Mouse (Mus musculus) midbrain, embryonic 15.5 days (tissue): Measurements from ENCODE around the gene Gstt4. TPM values are rescaled to one million over a fixed set of nuclear protein-coding genes. Genes with fewer than 3 reads are reported as not detected.
"Not testable (repeated sequence)": the region's sequence is repeated elsewhere in the genome, so short reads cannot be mapped to it uniquely, and the experiment has no call there.

Experiments used
- ATAC-seq: fragments of 200-750 bp; cut with Nextera tagmentation; replicated peaks from 2 replicates; pipeline ENCODE4 v1.8.0; 2017; ENCODE audit warnings: moderate TSS enrichment
- H3K27ac ChIP-seq: fragments of 300-500 bp; sonication (generic); 2 replicates; pipeline ENCODE4 v1.5.1; 2015; ENCODE audit warnings: mild to moderate bottlenecking, inconsistent platforms
- H3K27me3 ChIP-seq: fragments of 300-500 bp; sonication (generic); replicated peaks from 2 replicates; pipeline ENCODE4 v1.6.1; 2015; ENCODE audit warnings: inconsistent platforms
- H3K36me3 ChIP-seq: fragments of 300-500 bp; sonication (generic); replicated peaks from 2 replicates; pipeline ENCODE4 v1.6.1; 2015; ENCODE audit warnings: inconsistent platforms
- H3K4me1 ChIP-seq: fragments of 300-500 bp; sonication (generic); 2 replicates; pipeline ENCODE4 v1.6.1; 2015; ENCODE audit warnings: inconsistent platforms
- H3K4me2 ChIP-seq: fragments of 300-500 bp; sonication (generic); 2 replicates; pipeline ENCODE4 v1.6.1; 2015; ENCODE audit warnings: inconsistent platforms, mild to moderate bottlenecking, moderate library complexity
- H3K4me3 ChIP-seq: fragments of 300-500 bp; sonication (generic); 2 replicates; pipeline ENCODE4 v1.5.1; 2015; ENCODE audit warnings: mild to moderate bottlenecking, inconsistent platforms
- H3K9ac ChIP-seq: fragments of 300-500 bp; sonication (generic); 2 replicates; pipeline ENCODE4 v1.6.1; 2015; ENCODE audit warnings: mild to moderate bottlenecking, inconsistent platforms
- H3K9me3 ChIP-seq: fragments of 300-500 bp; sonication (generic); 2 replicates; pipeline ENCODE4 v1.6.1; 2016; ENCODE audit warnings: inconsistent platforms
- WGBS: fragments of 180-500 bp; shearing (Covaris S2); methylation state at CpG from one replicate; pipeline ENCODE4 v1.1.7; 2015; ENCODE audit warnings: mixed read lengths; 5-methylcytosine and 5-hydroxymethylcytosine counted together
- polyA plus RNA-seq: library from polyadenylated mRNA; unstranded; fragments of >200 nt; fragmentation: Nextera tagmentation; extraction: Ambion mirVana; gene quantifications from 2 replicates; pipeline ENCODE4 v1.2.1, GENCODE M21; 2015

The Gstt4 gene
- polyA plus RNA-seq: not detected in 2 replicates

DNA sequence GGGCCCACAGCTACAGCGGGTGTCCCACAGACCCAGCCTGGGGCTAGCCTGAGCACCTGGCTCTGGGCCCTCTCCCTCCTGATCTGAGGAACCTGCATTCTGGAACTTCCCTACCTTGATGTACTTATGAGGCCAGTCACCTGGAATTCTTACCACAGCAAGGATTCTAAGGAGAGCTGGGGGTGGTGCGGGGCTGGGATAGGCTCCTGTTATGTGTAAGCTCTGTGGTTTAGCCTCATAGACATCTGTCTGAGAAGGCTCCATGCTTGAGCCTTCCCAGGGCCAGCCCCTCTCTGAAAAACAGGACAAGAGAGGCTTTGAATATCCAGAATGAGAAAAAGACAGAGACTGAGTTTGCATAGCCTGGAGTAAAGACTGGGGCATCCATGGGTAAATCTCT, at the start of gene Gstt4:
TSS of gene Gstt4 (minus strand) at position 101 of the 400 bp plus-strand sequence.
- no peak within 1 kb of the TSS for H3K4me2 ChIP-seq
- no peak within 1 kb of the TSS for H3K4me3 ChIP-seq
- H3K4me1 ChIP-seq: no peaks in the 10 kb centered on the region
- no peak within 1 kb of the TSS for H3K27ac ChIP-seq
- no peak within 1 kb of the TSS for H3K9ac ChIP-seq
- WGBS: 97% methylated on average over 2 of the region's 2 CpGs
- ATAC-seq: no peak
- no peaks in the 10 kb centered on the region for H3K9me3 ChIP-seq
- no peaks in the 10 kb centered on the region for H3K36me3 ChIP-seq
- no peaks in the 10 kb centered on the region for H3K27me3 ChIP-seq

- Histone ChIP-seq H3K36me3 (no peaks in the 10 kb centered on the region), H3K4me2 (no peak overlapping the region), H3K9ac (no peak overlapping the region), H3K9me3 (no peaks in the 10 kb centered on the region), H3K27me3 (no peaks in the 10 kb centered on the region), H3K4me3 (no peak overlapping the region), H3K27ac (no peak overlapping the region), H3K4me1 (peaks cover 31% of the 10 kb centered on the region)
- no peak for ATAC-seq
- WGBS: 42% methylated on average over 5 of the region's 5 CpGs
Measured at GRCm38 (mm10) chr10:75861587-75861986, 39.2 kb upstream of the Gstt4 start.

DNA sequence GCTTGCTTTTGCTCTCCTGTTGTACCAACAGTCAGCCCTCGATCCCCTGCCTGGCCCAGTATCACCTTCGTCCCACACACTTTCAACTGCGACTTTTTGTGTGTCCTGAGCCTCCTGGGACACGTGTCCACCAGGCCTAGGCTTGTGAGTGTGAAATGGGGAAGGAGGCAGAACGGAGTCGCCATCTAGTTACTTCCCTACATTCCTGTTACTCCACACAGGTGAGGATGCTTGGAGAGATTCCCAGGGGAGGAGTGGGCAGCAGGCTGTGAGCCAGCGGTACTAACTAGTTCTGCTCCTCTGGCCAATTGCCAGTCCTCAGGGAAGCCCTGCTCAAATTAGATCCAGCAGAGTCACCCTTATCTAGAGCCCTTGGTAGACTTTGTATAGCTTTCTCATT, 38.4 kb upstream of the Gstt4 start:
- WGBS: 20% methylated on average over 7 of the region's 7 CpGs
- peak overlapping the region; percentile 97 for H3K27ac ChIP-seq
- H3K4me3 ChIP-seq: peak overlapping the region; percentile 89
- H3K4me2 ChIP-seq: peak overlapping the region; percentile 60
- H3K27me3 ChIP-seq: no peaks in the 10 kb centered on the region
- H3K4me1 ChIP-seq: peaks cover 31% of the 10 kb centered on the region
- no peak for ATAC-seq
- no peak overlapping the region for H3K9ac ChIP-seq
- no peaks in the 10 kb centered on the region for H3K9me3 ChIP-seq
- H3K36me3 ChIP-seq: no peaks in the 10 kb centered on the region

- ATAC-seq: peak; percentile 96
- H3K27ac ChIP-seq: peak within 1 kb of the TSS; percentile 97
- under 1% methylated on average over 46 of the region's 46 CpGs for WGBS
- not testable (repeated sequence) for H3K9me3 ChIP-seq, H3K27me3 ChIP-seq, H3K36me3 ChIP-seq
- H3K4me3 ChIP-seq: peak within 1 kb of the TSS; percentile 89
- H3K4me2 ChIP-seq: peak within 1 kb of the TSS; percentile 60
- peak within 1 kb of the TSS; percentile 84 for H3K9ac ChIP-seq
- H3K4me1 ChIP-seq: peaks cover 31% of the 10 kb centered on the region
Measured at GRCm38 (mm10) chr10:75859786-75860470, 37.6 kb upstream of the Gstt4 start, which contains the start of gene Mif. Gene Mif (minus strand): TSS chr10:75860240.

DNA sequence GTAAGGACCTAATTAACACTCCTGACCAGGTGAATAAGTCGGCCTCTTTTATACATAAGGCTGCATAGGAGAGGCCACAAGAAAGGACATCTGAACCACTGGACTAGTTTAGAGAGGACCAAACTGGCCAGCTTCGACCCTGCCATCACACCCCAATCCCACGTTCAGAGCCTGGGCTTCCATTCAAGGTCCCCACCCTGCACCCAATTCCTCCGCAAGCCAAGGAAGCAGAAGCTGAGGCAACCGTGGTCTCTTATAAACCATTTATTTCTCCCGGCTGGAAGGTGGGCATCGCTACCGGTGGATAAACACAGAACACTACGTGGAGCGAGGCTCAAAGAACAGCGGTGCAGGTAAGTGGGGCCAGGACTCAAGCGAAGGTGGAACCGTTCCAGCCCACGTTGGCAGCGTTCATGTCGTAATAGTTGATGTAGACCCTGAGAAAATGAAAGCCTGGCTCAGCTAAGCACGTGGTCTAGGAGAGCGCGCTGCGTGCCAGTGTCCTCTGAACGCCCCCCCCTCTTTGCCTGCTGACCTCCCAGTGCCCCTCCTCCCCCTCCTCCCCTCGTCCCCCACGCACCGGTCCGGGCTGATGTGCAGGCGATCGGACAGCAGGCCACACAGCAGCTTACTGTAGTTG, 36.9 kb upstream of the Gstt4 start:
- H3K27ac ChIP-seq: peak overlapping the region; percentile 97
- no peaks in the 10 kb centered on the region for H3K36me3 ChIP-seq
- H3K4me3 ChIP-seq: peak overlapping the region; percentile 89
- peak overlapping the region; percentile 84 for H3K9ac ChIP-seq
- WGBS: 2% methylated on average over 27 of the region's 27 CpGs
- peak; percentile 86 for ATAC-seq
- no peaks in the 10 kb centered on the region for H3K27me3 ChIP-seq
- H3K4me1 ChIP-seq: peaks cover 31% of the 10 kb centered on the region
- no peaks in the 10 kb centered on the region for H3K9me3 ChIP-seq
- peak overlapping the region; percentile 60 for H3K4me2 ChIP-seq

DNA sequence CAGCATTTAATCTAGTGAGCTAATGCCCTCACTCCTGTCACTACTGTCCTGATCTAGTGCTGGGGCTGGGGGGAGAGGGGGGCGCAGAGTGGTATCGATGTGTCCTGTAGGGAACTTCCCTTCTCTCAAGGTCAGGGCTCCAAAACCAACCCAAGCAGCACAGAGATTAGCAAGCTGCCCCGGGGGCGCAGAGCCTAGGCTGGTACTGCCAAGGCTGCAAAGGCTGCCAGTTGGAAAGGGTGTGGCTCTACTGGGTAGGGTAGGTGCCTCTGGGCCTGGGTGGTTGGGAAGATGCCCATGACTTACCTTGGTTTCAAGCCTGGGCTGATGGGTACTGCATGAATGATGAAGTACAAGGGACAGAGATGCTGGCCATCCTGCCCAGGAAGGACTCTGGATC, 35.3 kb upstream of the Gstt4 start:
- Histone ChIP-seq H3K27me3 (no peaks in the 10 kb centered on the region), H3K27ac (no peak overlapping the region), H3K4me1 (peaks cover 31% of the 10 kb centered on the region), H3K4me2 (no peak overlapping the region), H3K9me3 (no peaks in the 10 kb centered on the region), H3K9ac (no peak overlapping the region), H3K4me3 (no peak overlapping the region), H3K36me3 (no peaks in the 10 kb centered on the region)
- no peak for ATAC-seq
- WGBS: 97% methylated on average over 4 of the region's 4 CpGs

DNA sequence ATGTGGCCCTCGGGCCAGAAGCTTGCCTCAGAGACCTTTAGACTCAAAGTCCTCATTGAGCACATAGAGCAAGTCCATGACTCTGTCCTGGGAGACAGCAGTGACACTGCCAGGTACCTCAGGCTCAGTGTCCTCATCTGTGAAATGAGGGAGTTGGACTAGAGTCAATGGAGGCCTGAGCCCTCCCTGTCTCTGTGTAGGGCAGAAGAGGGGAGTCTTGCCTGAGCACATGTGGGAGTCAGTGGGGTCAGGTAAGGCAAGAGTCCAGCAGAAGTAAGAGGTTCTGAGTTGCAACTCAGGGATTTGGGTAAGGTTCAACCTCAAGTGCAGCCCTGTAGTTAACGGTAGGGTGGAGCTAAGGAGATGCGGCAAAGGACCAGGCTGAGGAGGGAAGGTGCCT, 34.6 kb upstream of the Gstt4 start:
- WGBS: 88% methylated on average over 3 of the region's 3 CpGs
- H3K4me2 ChIP-seq: no peak overlapping the region
- no peak overlapping the region for H3K9ac ChIP-seq
- peaks cover 31% of the 10 kb centered on the region for H3K4me1 ChIP-seq
- no peaks in the 10 kb centered on the region for H3K36me3 ChIP-seq
- H3K9me3 ChIP-seq: no peaks in the 10 kb centered on the region
- ATAC-seq: no peak
- no peak overlapping the region for H3K27ac ChIP-seq
- no peak overlapping the region for H3K4me3 ChIP-seq
- no peaks in the 10 kb centered on the region for H3K27me3 ChIP-seq

DNA sequence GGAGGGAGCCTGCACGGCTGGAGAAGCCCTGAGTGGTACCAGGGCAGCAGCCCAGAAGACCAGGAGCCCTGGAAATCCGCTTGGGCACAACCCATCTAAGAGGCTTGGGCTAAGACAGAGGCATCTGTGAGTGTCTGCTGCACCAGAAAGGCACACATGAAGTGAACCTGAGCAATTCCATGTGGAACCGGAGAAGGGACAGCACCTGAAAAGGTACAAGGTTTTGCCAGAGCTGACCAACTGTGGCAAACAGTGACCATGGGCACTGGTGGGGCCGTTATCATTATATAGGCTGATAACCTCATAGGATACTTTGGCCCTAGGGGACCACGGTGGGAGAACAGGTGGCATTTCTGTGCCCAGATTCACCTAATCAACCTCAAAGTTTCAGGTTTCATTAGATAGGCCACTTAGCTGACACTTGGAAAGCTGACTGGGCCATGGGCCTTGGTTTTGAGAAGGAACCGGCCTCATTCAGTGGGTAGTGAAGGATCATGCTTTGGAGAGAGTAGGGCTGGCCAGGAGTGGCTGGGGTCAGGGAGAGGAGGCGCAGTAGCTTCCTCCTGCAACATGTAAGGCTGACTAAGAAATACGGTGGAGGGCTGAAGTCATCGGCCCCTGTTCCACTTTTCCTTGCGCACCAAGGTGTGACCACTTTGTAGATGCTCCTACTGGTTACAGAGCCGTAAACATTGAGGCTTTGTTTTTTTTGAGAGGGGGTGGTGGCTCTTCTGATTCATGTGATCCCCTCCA, 34.0 kb upstream of the Gstt4 start:
- Histone ChIP-seq H3K36me3 (no peaks in the 10 kb centered on the region), H3K4me1 (peaks cover 30% of the 10 kb centered on the region), H3K4me3 (no peak overlapping the region), H3K27ac (no peak overlapping the region), H3K4me2 (no peak overlapping the region), H3K9ac (no peak overlapping the region), H3K27me3 (no peaks in the 10 kb centered on the region), H3K9me3 (no peaks in the 10 kb centered on the region)
- ATAC-seq: no peak
- WGBS: 86% methylated on average over 11 of the region's 11 CpGs

DNA sequence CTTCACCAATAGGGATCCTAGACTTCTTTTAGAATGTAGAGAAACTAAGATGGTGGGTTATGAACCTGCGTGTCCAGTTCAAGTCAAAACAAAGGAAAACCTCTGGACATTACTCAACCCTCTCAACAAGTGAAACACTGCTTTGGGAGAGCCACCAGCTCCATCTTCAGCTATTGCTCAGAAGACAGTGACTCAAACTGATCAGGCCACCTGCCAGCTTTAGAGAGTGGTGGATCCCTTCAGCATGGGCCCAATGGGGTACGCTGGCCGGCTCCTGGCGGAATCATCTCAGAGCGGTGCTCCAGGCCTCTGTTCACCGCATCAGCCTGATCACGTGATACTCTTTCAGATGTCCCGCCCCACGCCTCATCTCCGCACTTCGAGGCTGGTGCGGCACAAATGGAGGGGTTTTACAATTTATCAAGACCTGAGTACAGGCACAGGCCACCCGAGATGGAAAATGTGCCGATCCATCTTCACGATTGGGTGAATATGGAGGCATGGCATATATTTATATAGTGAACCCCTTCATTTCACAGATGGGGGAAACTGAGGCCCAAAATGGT, 33.2 kb upstream of the Gstt4 start:
- no peak for ATAC-seq
- Histone ChIP-seq H3K4me1 (peaks cover 29% of the 10 kb centered on the region), H3K27me3 (no peaks in the 10 kb centered on the region), H3K4me3 (no peak overlapping the region), H3K36me3 (no peaks in the 10 kb centered on the region), H3K4me2 (no peak overlapping the region), H3K27ac (no peak overlapping the region), H3K9ac (no peak overlapping the region), H3K9me3 (no peaks in the 10 kb centered on the region)
- 93% methylated on average over 15 of the region's 15 CpGs for whole genome bisulfite sequencing

DNA sequence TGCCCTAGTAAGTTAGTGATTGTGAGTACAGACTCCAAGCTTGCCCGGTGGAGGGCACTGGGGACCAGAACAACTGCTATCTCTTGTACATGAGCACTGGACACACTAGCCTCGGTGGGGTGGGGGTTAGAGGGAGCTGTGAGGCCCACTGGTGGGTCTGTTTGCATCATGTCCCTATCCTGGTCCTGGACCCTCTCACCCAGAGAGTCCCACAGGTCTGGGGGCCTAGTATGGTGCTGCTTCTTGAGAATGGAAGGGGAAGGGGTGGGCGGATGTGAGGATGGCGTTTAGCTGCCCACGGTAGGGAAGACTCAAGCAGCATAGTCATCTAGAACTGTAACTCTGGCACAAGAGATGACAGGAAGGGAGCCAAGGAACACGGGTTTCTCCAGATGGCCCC, 32.4 kb upstream of the Gstt4 start:
- H3K9ac ChIP-seq: no peak overlapping the region

DNA sequence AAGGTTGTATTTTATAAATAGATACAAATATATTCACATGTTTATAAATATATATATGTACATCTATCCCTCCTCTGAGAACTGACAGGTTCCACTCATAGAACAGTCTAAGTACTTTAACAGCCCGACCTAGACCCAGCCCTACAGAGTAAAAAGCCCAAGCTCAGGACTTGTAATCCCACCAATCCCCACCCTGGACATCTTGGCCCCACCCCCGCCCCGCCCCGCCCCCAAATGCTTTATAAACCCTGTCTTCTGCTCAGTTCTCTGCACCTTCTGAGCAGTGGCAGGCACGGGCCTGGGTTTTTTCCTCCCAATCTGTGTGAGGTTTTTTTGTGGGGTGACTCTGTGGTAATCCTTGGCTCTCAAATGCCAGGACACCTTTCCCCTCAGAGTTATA, 31.8 kb upstream of the Gstt4 start:
- H3K4me1 ChIP-seq: peaks cover 26% of the 10 kb centered on the region
- H3K9ac ChIP-seq: no peak overlapping the region
- ATAC-seq: 0 out of 2 replicates have a peak, but pooled peaks have one; percentile 3
- no peaks in the 10 kb centered on the region for H3K27me3 ChIP-seq
- no peak overlapping the region for H3K4me2 ChIP-seq
- H3K9me3 ChIP-seq: no peaks in the 10 kb centered on the region
- no peak overlapping the region for H3K4me3 ChIP-seq
- WGBS: 55% methylated on average over 5 of the region's 5 CpGs
- H3K27ac ChIP-seq: no peak overlapping the region
- no peaks in the 10 kb centered on the region for H3K36me3 ChIP-seq

More for the DNA sequence above, 32.4 kb upstream of the Gstt4 start:
- WGBS: 86% methylated on average over 6 of the region's 6 CpGs
- Histone ChIP-seq H3K9me3 (no peaks in the 10 kb centered on the region), H3K4me3 (no peak overlapping the region), H3K4me1 (peaks cover 26% of the 10 kb centered on the region), H3K27me3 (no peaks in the 10 kb centered on the region), H3K27ac (no peak overlapping the region), H3K36me3 (no peaks in the 10 kb centered on the region), H3K4me2 (no peak overlapping the region)
- no peak for ATAC-seq

DNA sequence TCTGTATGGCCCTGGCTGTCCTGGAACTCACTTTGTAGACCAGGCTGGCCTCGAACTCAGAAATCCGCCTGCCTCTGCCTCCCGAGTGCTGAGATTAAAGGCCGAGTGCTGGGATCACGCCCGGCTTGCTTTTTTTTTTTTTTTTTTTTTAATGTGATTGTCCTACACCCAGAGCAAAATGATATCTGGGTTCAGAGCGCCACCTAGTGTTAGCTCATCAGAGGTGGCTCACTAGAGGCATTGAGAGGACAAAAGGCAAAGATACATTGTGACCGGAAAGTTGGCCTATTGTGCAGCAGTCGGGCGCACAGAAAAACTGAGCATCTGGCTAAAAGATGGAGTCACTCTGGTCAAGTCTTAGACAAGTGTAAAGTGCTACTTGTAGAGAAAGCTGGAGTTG, 31.1 kb upstream of the Gstt4 start:
- H3K27ac ChIP-seq: no peak overlapping the region
- H3K27me3 ChIP-seq: no peaks in the 10 kb centered on the region
- H3K36me3 ChIP-seq: no peaks in the 10 kb centered on the region
- H3K9me3 ChIP-seq: no peaks in the 10 kb centered on the region
- peaks cover 20% of the 10 kb centered on the region for H3K4me1 ChIP-seq
- ATAC-seq: peak; percentile 57
- no peak overlapping the region for H3K9ac ChIP-seq
- WGBS: 21% methylated on average over 10 of the region's 10 CpGs
- no peak overlapping the region for H3K4me3 ChIP-seq
- no peak overlapping the region for H3K4me2 ChIP-seq
